Mouse (Mus musculus) thymus, adult 2 months (tissue): Measurements from ENCODE around the gene Il10ra.

ENCODE experiments used
- CTCF ChIP-seq: fragments of 200-500 bp; IDR thresholded peaks from 2 replicates; pipeline ENCODE4 v1.5.1; 2012; ENCODE audit warnings: mild to moderate bottlenecking, control low read depth, low read length, moderate library complexity, borderline replicate concordance; ENCODE audit not compliant: control insufficient read depth, poor library complexity, insufficient read depth; ENCODE audit errors: extremely low read depth
- POLR2A ChIP-seq: fragments of 200-500 bp; IDR thresholded peaks from 2 replicates; pipeline ENCODE4 v1.6.1; 2012; ENCODE audit warnings: mild to moderate bottlenecking, low read length, control low read depth, moderate library complexity; ENCODE audit not compliant: control insufficient read depth, poor library complexity, insufficient read depth; ENCODE audit errors: extremely low read depth

DNA sequence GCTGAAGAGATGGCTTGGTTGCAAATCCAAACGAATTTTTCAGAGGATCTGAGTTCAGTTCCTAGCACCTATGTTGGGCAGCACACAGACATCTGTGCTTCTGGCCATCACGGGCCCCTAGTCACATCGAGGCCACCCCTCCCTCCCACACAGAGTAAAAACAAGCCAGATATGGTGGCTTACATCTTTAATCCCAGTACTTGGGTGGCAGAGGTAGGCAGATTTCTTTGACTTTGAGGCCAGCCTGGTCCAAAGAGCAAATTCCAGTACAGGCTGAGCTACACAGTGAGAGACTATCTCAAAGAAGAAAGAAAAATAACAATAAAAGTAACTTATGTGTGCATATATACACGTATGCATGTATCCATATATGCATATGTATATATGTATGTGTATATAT is 62.8 kb downstream of the Il10ra start:
- TF ChIP-seq POLR2A (no peak), CTCF (no peak)
